Mouse (Mus musculus) kidney, adult 2 months (tissue): ENCODE results near the gene Senp3. TPM values are rescaled to one million over a fixed set of nuclear protein-coding genes. Genes with fewer than 3 reads are reported as not detected.

ENCODE experiments used
- polyA plus RNA-seq: library from polyadenylated mRNA; depleted of rRNA; stranded (reverse); fragments of >200 nt; gene quantifications from 2 replicates; pipeline ENCODE4 v1.2.3, GENCODE M21; 2012; rRNA removed

Gene Senp3
- polyA plus RNA-seq, 1 experiment: 41.8 TPM

Other genes with a start within 250 kb of the Senp3 start
- 0.50 and 0.73 TPM in 2 replicates for gene Dnah2, start 133.0 kb downstream of the Senp3 start, polyA plus RNA-seq
- 0.81 and 0.84 TPM in 2 replicates for gene Efnb3, start 121.9 kb downstream of the Senp3 start, polyA plus RNA-seq
- 19.8 and 20.7 TPM in 2 replicates for gene Wrap53, start 101.8 kb downstream of the Senp3 start, polyA plus RNA-seq
- gene Trp53, start 101.7 kb downstream of the Senp3 start, polyA plus RNA-seq: 48.5 and 55.0 TPM in 2 replicates
- gene Atp1b2, start 76.1 kb downstream of the Senp3 start, polyA plus RNA-seq: 20.0 and 22.5 TPM in 2 replicates
- 0.42 and 0.48 TPM in 2 replicates for gene Shbg, start 64.2 kb downstream of the Senp3 start, polyA plus RNA-seq
- gene Sat2, start 60.1 kb downstream of the Senp3 start, polyA plus RNA-seq: 16.7 and 18.8 TPM in 2 replicates
- 49.9 and 50.8 TPM in 2 replicates for gene Fxr2, start 49.1 kb downstream of the Senp3 start, polyA plus RNA-seq
- gene Sox15, start 26.8 kb downstream of the Senp3 start, polyA plus RNA-seq: 0.58 and 0.70 TPM in 2 replicates
- 143 and 147 TPM in 2 replicates for gene Mpdu1, start 19.4 kb downstream of the Senp3 start, polyA plus RNA-seq
- gene Cd68, start 15.9 kb downstream of the Senp3 start, polyA plus RNA-seq: 8.5 and 10.7 TPM in 2 replicates
- 200 and 244 TPM in 2 replicates for gene Eif4a1, start 9.7 kb downstream of the Senp3 start, polyA plus RNA-seq
- 3.8 and 4.1 TPM in 2 replicates for gene Tnfsf13, start 3.7 kb upstream of the Senp3 start, polyA plus RNA-seq
- 55.5 and 65.1 TPM in 2 replicates for gene Tnfsf12, start 13.8 kb upstream of the Senp3 start, polyA plus RNA-seq
- gene Tnfsfm13, start 14.0 kb upstream of the Senp3 start, polyA plus RNA-seq: 11.0 and 11.6 TPM in 2 replicates
- gene Polr2a, start 76.6 kb upstream of the Senp3 start, polyA plus RNA-seq: 25.3 and 37.8 TPM in 2 replicates
- 0.05 and 0.10 TPM in 2 replicates for gene Slc35g3, start 79.9 kb upstream of the Senp3 start, polyA plus RNA-seq
- gene Zbtb4, start 83.8 kb upstream of the Senp3 start, polyA plus RNA-seq: 22.3 and 24.4 TPM in 2 replicates
- 11.9 and 14.3 TPM in 2 replicates for gene Chrnb1, start 113.9 kb upstream of the Senp3 start, polyA plus RNA-seq
- 2.6 and 3.3 TPM in 2 replicates for gene Fgf11, start 119.8 kb upstream of the Senp3 start, polyA plus RNA-seq
- gene Tmem102, start 123.5 kb upstream of the Senp3 start, polyA plus RNA-seq: 19.2 and 22.4 TPM in 2 replicates
- 0.02 and 0.04 TPM in 2 replicates for gene Gm39566, start 133.2 kb upstream of the Senp3 start, polyA plus RNA-seq
- 0.20 and 0.26 TPM in 2 replicates for gene Spem2, start 136.4 kb upstream of the Senp3 start, polyA plus RNA-seq
- gene Spem1, start 140.1 kb upstream of the Senp3 start, polyA plus RNA-seq: 0.28 and 0.38 TPM in 2 replicates
- gene Nlgn2, start 155.7 kb upstream of the Senp3 start, polyA plus RNA-seq: 6.4 and 7.8 TPM in 2 replicates
- 513 and 551 TPM in 2 replicates for gene Tmem256, start 156.4 kb upstream of the Senp3 start, polyA plus RNA-seq
- 57.1 and 63.9 TPM in 2 replicates for gene Plscr3, start 164.3 kb upstream of the Senp3 start, polyA plus RNA-seq
- gene Tnk1, start 176.6 kb upstream of the Senp3 start, polyA plus RNA-seq: 7.9 and 9.3 TPM in 2 replicates
- gene Tmem95, start 195.9 kb upstream of the Senp3 start, polyA plus RNA-seq: not detected in 2 replicates
- 4.8 TPM in 2 replicates for gene Kctd11, start 199.3 kb upstream of the Senp3 start, polyA plus RNA-seq
- 1.7 and 6.1 TPM in 2 replicates for gene Acap1, start 213.5 kb upstream of the Senp3 start, polyA plus RNA-seq
- gene 2810408A11Rik, start 218.9 kb upstream of the Senp3 start, polyA plus RNA-seq: 0.94 and 0.99 TPM in 2 replicates
- 72.0 and 80.1 TPM in 2 replicates for gene Neurl4, start 219.0 kb upstream of the Senp3 start, polyA plus RNA-seq
- gene Gps2, start 231.8 kb upstream of the Senp3 start, polyA plus RNA-seq: 72.9 and 75.5 TPM in 2 replicates
- gene Eif5a, start 239.9 kb upstream of the Senp3 start, polyA plus RNA-seq: 465 and 575 TPM in 2 replicates